Mouse (Mus musculus) forebrain, embryonic 16.5 days (tissue): ENCODE measurements around the gene Erc2. TPM values are rescaled to one million over a fixed set of nuclear protein-coding genes. Genes with fewer than 3 reads are reported as not detected.
A peak's percentile ranks its signal among the peaks of the same experiment; 100 is the strongest.

Experiments
- ATAC-seq: fragments of 200-750 bp; cut with Nextera tagmentation; 2 replicates; pipeline ENCODE4 v1.8.0; 2017; ENCODE audit warnings: mild to moderate bottlenecking, moderate library complexity
- H3K27ac ChIP-seq: fragments of 300-500 bp; sonication (generic); 2 replicates; pipeline ENCODE4 v1.5.1; 2014; ENCODE audit warnings: low read length, control low read depth
- H3K27me3 ChIP-seq: fragments of 300-500 bp; sonication (generic); replicated peaks from 2 replicates; pipeline ENCODE4 v1.6.1; 2014; ENCODE audit warnings: low read length; ENCODE audit not compliant: control insufficient read depth, insufficient read depth
- H3K36me3 ChIP-seq: fragments of 300-500 bp; sonication (generic); 2 replicates; pipeline ENCODE4 v1.6.1; 2014; ENCODE audit not compliant: control insufficient read depth, insufficient read depth
- H3K4me1 ChIP-seq: fragments of 300-500 bp; sonication (generic); replicated peaks from 2 replicates; pipeline ENCODE4 v1.6.1; 2014; ENCODE audit warnings: low read length; ENCODE audit not compliant: control insufficient read depth, insufficient read depth
- H3K4me2 ChIP-seq: fragments of 300-500 bp; sonication (generic); 2 replicates; pipeline ENCODE4 v1.6.1; 2014; ENCODE audit warnings: mild to moderate bottlenecking, low read length, control low read depth
- H3K4me3 ChIP-seq: fragments of 300-500 bp; sonication (generic); replicated peaks from 2 replicates; pipeline ENCODE4 v1.5.1; 2014; ENCODE audit warnings: mild to moderate bottlenecking, low read length, control low read depth
- H3K9ac ChIP-seq: fragments of 300-500 bp; sonication (generic); replicated peaks from 2 replicates; pipeline ENCODE4 v1.6.1; 2014; ENCODE audit warnings: low read depth, low read length, control low read depth
- H3K9me3 ChIP-seq: fragments of 300-500 bp; sonication (generic); 2 replicates; pipeline ENCODE4 v1.6.1; 2016; ENCODE audit warnings: low read length; ENCODE audit not compliant: control insufficient read depth
- WGBS: fragments of 180-500 bp; shearing (Covaris S2); extraction: QIAGEN DNeasy Blood & Tissue Kit; methylation state at CpG from one replicate; pipeline ENCODE4 v1.1.7; 2014; 5-methylcytosine and 5-hydroxymethylcytosine counted together
- polyA plus RNA-seq: library from polyadenylated mRNA; unstranded; fragments of >200 nt; fragmentation: Nextera tagmentation; extraction: Ambion mirVana; gene quantifications from 2 replicates; pipeline ENCODE4 v1.2.1, GENCODE M21; 2015

Gene Erc2
- polyA plus RNA-seq, 1 experiment from 2014 or later, result 78.0 TPM

DNA sequence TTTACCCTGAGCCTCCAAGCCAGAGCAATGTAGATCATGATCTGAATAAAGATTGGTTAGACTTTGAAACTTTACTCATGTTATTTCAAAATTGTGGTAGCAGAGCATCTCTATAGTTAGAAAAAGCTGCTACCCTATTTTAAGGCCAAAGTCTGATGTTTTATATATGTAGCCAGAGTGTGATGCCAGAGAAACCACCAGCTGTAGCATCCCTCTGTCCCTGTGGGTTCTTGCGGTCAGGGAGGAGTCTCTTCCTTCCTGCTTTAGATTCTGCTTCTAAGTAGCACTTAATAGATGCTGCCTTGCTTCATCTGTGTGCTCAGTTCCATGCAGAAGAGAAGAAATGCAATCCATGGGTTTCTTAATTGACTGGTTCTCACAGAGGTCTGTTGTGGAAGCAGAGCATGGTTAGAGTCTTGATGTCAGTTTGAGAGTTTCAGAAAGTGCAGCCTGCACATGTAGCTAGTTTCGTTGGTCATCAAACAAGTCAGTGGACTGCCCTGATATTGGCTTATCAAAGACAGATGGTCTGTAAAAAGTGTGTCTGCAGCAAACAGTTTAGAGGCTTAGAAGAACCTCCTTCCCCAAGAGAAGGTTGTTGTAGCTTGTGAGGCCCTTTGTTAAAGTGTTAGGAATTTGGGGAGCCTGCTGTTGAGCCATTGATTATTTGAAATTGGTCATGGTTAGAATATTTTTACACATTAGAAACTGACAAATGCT is 156.9 kb downstream of the Erc2 start:
- no peak overlapping the region for H3K4me2 ChIP-seq
- H3K9ac ChIP-seq, result no peak overlapping the region
- no peaks in the 10 kb centered on the region for H3K27me3 ChIP-seq
- peaks cover 3% of the 10 kb centered on the region for H3K4me1 ChIP-seq
- no peak overlapping the region for H3K27ac ChIP-seq
- H3K36me3 ChIP-seq, result peaks cover 4% of the 10 kb centered on the region; the same call in 1 of the 2 replicates
- WGBS, result 78% methylated on average over 2 of the region's 2 CpGs
- no peak overlapping the region for H3K4me3 ChIP-seq
- no peaks in the 10 kb centered on the region for H3K9me3 ChIP-seq
- ATAC-seq, result no peak

DNA sequence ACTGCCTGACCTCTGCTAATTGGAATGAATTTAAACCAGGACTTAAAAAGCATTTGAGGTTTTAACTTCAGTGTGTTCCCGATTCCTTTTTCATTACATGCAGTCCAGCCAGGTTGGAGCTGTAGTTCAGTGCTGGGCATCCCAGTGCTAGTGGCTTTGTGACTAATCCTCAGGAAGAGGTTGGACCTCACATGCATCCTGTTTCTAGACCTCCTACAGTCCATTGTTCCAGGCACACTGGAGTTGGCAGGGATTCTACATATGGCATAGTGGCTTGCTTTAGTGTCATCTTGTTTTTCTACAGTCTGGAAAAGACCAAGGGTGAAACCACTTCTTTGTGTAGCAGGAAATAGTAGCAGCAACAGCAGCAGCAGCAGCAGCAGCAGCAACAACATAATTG is 159.0 kb downstream of the Erc2 start:
- peaks cover 3% of the 10 kb centered on the region for H3K4me1 ChIP-seq
- 38% methylated on average over 1 of the region's 1 CpGs for WGBS
- ATAC-seq, result no peak

DNA sequence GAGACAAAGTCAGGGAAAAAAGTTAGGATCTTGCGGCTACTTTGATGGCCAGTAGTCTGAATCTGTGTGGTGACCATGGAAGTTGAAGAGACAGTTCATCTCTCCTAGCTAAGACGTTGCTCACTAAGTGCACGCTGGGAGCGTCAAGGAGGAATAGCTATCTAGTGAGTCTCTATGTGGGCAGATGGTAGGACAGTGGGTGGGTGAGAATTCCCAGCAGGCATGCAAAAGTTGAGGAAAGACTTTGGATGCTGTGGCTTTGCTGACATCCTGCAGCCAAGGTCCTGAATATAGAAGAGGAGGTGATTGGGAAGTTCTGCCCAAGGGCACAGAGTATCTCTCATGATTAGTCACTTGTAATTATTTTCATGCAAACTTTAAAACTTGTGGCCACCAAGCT is 162.6 kb downstream of the Erc2 start:
- no peak overlapping the region for H3K4me2 ChIP-seq
- no peak overlapping the region for H3K4me3 ChIP-seq
- no peaks in the 10 kb centered on the region for H3K27me3 ChIP-seq
- WGBS, result 87% methylated on average over 4 of the region's 4 CpGs
- no peak overlapping the region for H3K9ac ChIP-seq
- H3K36me3 ChIP-seq, result no peaks in the 10 kb centered on the region
- ATAC-seq, result no peak
- H3K27ac ChIP-seq, result no peak overlapping the region
- no peaks in the 10 kb centered on the region for H3K9me3 ChIP-seq
- no peaks in the 10 kb centered on the region for H3K4me1 ChIP-seq

More for the DNA sequence above, 159.0 kb downstream of the Erc2 start:
- Histone ChIP-seq H3K4me3 (no peak overlapping the region), H3K36me3 (peaks cover 4% of the 10 kb centered on the region; the same call in 1 of the 2 replicates), H3K9me3 (no peaks in the 10 kb centered on the region), H3K9ac (no peak overlapping the region), H3K4me2 (no peak overlapping the region), H3K27ac (no peak overlapping the region), H3K27me3 (no peaks in the 10 kb centered on the region)

DNA sequence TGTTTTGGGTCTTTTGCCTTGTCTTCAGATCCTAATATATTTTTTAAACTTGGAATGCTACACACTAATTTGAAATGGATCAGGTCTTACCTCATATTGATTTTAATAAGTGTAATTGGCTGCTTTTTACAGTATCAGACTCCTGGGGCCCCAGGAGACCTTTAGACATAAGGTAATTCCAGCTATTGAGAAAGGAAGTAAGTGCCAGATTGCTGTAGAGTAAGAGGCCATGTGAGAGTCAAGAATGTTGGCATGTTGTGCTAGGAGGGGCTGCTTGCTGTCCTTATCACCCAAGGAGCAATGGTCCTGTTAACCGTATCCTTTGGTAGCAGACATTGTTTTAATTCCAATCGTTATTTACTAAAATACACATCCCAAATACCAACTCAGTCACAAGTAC is 163.3 kb downstream of the Erc2 start:
- no peak for ATAC-seq
- Histone ChIP-seq H3K9me3 (no peaks in the 10 kb centered on the region), H3K36me3 (no peaks in the 10 kb centered on the region), H3K4me2 (no peak overlapping the region), H3K27me3 (no peaks in the 10 kb centered on the region), H3K9ac (no peak overlapping the region), H3K4me3 (no peak overlapping the region), H3K27ac (no peak overlapping the region), H3K4me1 (no peaks in the 10 kb centered on the region)
- WGBS, result 96% methylated on average over 2 of the region's 2 CpGs

DNA sequence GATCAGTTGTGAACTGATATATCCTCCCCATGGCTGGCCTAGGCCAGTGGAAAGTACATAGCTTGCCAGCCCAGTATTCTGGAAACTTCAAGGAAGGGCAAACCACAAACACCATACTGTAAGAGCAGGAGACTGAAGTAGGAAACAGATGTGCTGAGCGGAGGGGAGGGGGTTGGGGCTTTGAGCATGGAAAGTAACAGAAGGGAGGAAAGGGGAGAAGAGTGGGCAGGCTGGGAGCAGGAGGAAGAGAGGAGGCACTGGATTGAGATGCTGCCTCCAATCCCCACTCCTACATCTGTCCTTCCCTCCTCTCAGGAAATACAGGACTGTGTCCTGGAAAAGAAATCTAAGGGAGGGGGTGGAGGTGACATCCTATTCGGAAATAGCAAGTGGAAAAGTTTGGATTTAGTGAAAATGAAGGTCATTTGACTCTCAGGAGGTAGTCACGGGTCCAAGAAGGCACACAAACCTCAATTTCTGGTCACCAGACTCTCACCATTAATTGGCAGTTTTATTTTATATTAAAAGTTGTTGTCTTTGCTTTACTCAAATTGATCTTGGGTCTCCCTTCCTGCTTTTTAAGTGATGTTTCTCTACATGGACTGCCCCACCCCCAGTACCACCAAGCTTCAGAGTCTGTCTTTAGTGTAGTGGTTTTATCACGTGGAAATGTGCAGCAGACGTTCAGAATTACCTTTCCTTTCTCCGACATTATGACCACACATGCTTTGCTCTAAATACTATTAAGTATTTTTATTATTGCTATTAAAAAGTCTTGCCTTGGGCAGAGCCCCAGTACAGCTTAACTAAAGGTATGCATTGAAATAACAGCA is 167.1 kb downstream of the Erc2 start:
- no peak overlapping the region for H3K27ac ChIP-seq
- 86% methylated on average over 6 of the region's 6 CpGs for WGBS
- H3K36me3 ChIP-seq, result no peaks in the 10 kb centered on the region
- H3K4me2 ChIP-seq, result no peak overlapping the region
- no peaks in the 10 kb centered on the region for H3K27me3 ChIP-seq
- H3K9ac ChIP-seq, result no peak overlapping the region
- no peaks in the 10 kb centered on the region for H3K4me1 ChIP-seq
- H3K4me3 ChIP-seq, result no peak overlapping the region
- no peaks in the 10 kb centered on the region for H3K9me3 ChIP-seq
- no peak for ATAC-seq

DNA sequence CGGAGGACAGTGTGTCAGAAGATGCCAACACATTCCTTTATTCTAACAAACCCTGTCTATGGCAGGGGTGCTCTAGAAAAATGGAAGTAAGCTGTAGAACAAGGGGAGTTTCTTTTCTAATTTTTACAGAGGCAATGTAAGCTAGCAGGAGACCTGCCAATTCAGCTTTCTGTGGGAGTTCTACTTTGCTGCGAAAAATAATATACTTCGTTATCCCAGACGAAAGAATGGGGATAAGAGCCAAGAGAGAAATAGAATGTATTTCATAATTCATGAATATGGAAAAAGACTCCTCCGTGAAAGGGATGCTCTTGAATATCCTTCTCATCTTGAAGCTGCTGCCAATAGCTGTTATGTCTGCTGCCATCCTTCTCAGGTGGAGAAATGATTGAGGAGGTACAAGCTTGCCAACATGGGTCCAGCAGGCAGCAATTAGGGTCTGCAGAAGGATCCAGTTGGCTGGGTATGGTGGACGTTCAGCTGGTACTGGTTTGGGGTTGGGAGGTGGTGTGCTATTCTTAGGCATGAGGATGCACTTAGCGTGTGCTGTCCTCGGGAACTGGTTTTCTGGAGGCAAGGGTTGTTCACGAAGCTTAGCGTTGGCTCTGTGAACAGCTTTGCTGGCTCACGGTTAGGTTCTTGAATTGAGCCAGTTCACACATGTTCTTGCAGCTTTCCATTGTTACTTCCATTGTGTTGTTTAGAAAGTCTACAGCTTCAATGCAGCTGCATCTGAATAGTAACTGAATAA is 176.1 kb downstream of the Erc2 start:
- Histone ChIP-seq H3K36me3 (no peaks in the 10 kb centered on the region), H3K9me3 (no peaks in the 10 kb centered on the region), H3K4me1 (peaks cover 11% of the 10 kb centered on the region), H3K4me2 (no peak overlapping the region), H3K27ac (peak overlapping the region; percentile 39; the same call in 1 of the 2 replicates), H3K9ac (no peak overlapping the region), H3K4me3 (no peak overlapping the region), H3K27me3 (no peaks in the 10 kb centered on the region)
- ATAC-seq, result 0 out of 2 replicates have a peak, but pooled peaks have one; percentile 26
- WGBS, result 56% methylated on average over 11 of the region's 11 CpGs

DNA sequence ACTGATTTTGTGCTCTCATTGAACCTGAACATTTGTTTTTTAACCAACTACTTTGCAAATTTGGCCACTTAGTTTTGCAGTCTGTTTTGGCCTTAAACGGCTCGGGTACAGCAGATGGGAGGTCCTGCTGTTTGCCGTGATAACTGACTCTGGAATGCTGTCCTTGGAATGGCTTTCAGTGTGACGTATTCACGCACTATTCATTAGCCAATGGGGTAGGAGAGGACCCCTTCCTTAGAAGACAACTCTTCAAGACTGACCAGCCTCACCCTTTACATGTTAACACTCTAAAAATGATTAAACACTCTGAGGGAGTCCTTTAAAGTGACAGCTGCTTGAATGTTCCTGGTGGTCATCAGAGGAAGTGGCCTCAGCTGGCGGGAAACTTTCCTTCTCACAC is 178.5 kb downstream of the Erc2 start:
- no peak overlapping the region for H3K4me3 ChIP-seq
- no peak overlapping the region for H3K4me2 ChIP-seq
- no peaks in the 10 kb centered on the region for H3K27me3 ChIP-seq
- WGBS, result 62% methylated on average over 6 of the region's 6 CpGs
- peaks cover 4% of the 10 kb centered on the region; the same call in 1 of the 2 replicates for H3K9me3 ChIP-seq
- no peak overlapping the region for H3K9ac ChIP-seq
- peaks cover 11% of the 10 kb centered on the region for H3K4me1 ChIP-seq
- no peaks in the 10 kb centered on the region for H3K36me3 ChIP-seq
- no peak for ATAC-seq
- no peak overlapping the region for H3K27ac ChIP-seq

DNA sequence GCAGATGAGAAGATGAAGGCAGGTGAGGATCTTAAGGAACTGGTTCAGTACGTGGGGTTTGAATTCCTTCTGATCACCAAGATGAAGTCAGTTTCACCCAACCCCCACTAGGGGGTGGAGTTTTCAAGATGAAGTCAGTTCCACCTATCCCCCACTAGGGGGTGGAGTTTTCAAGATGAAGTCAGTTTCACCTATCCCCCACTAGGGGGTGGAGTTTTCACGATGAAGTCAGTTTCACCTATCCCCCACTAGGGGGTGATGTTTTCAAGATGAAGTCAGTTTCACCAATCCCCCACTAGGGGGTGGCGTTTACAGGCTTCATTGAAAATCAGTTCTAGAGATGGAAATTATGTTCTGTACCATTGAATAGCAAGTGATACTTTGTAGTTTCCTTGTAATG is 181.7 kb downstream of the Erc2 start:
- Histone ChIP-seq H3K4me1 (peaks cover 4% of the 10 kb centered on the region; the same call in 1 of the 2 replicates), H3K36me3 (no peaks in the 10 kb centered on the region), H3K27ac (no peak overlapping the region), H3K27me3 (no peaks in the 10 kb centered on the region), H3K9ac (no peak overlapping the region), H3K9me3 (peaks cover 4% of the 10 kb centered on the region; the same call in 1 of the 2 replicates), H3K4me2 (no peak overlapping the region), H3K4me3 (no peak overlapping the region)
- ATAC-seq, result no peak
- whole genome bisulfite sequencing, result 92% methylated on average over 3 of the region's 3 CpGs

DNA sequence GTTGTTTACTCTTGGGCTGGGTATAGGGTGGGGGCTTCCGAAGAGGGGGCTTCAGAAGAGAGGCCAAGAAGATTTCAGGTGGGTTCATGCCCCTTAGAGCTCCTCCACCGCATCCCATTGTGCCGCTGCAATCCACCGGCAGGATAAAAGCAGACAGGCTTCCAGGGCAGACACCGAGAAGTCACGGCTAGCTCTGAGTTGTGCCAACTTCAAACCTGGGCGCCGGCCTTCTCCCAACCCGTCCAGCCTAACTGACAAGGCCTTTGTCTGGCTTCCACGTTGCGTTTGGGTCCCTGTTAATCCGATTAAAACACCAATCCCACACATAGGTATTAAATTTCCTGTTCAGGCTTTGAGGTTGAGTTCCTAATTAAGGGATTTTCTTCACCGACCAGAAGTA is 182.8 kb downstream of the Erc2 start:
- H3K27me3 ChIP-seq, result no peaks in the 10 kb centered on the region
- H3K4me1 ChIP-seq, result peaks cover 5% of the 10 kb centered on the region
- 25% methylated on average over 13 of the region's 13 CpGs for WGBS
- no peak overlapping the region for H3K9ac ChIP-seq
- no peak overlapping the region for H3K4me2 ChIP-seq
- no peak overlapping the region for H3K4me3 ChIP-seq
- H3K36me3 ChIP-seq, result no peaks in the 10 kb centered on the region
- peaks cover 4% of the 10 kb centered on the region; the same call in 1 of the 2 replicates for H3K9me3 ChIP-seq
- no peak for ATAC-seq
- H3K27ac ChIP-seq, result no peak overlapping the region
